Mouse (Mus musculus) MN1 (cell line): ENCODE results near the gene Myo10.

Experiments
- DNase-seq: peaks from one replicate; pipeline ENCODE4 v3.0.0-alpha.2; 2016; ENCODE audit warnings: low spot score

Myo10 gene

GRCm38 (mm10) chr15:25801726-25802125, 179.4 kb downstream of the Myo10 start:
- DNase-seq = no peak

- DNase-seq = no peak
These were observed 179.9 kb downstream of the Myo10 start for GRCm38 (mm10) chr15:25802194-25802593.

GRCm38 (mm10) chr15:25803111-25803510, 180.8 kb downstream of the Myo10 start:
- no peak for DNase-seq

GRCm38 (mm10) chr15:25805336-25806110, 183.2 kb downstream of the Myo10 start:
- DNase-seq = peak; percentile 69

GRCm38 (mm10) chr15:25806363-25806762, 184.0 kb downstream of the Myo10 start:
- DNase-seq = no peak

- no peak for DNase-seq
These were observed 184.6 kb downstream of the Myo10 start for GRCm38 (mm10) chr15:25806878-25807277.

GRCm38 (mm10) chr15:25808677-25809460, 186.5 kb downstream of the Myo10 start:
- no peak for DNase-seq

- DNase-seq = no peak
These were observed 187.3 kb downstream of the Myo10 start for GRCm38 (mm10) chr15:25809669-25810068.

GRCm38 (mm10) chr15:25811834-25812250, 189.5 kb downstream of the Myo10 start:
- no peak for DNase-seq

- no peak for DNase-seq
These were observed 190.2 kb downstream of the Myo10 start for GRCm38 (mm10) chr15:25812479-25812878.

GRCm38 (mm10) chr15:25814535-25814934, 192.2 kb downstream of the Myo10 start:
- no peak for DNase-seq

GRCm38 (mm10) chr15:25817191-25817590, 194.9 kb downstream of the Myo10 start:
- DNase-seq = no peak

GRCm38 (mm10) chr15:25821981-25822380, 199.7 kb downstream of the Myo10 start:
- DNase-seq = no peak

- no peak for DNase-seq
These were observed 200.3 kb downstream of the Myo10 start for GRCm38 (mm10) chr15:25822656-25823055.

- no peak for DNase-seq
These were observed 204.2 kb downstream of the Myo10 start for GRCm38 (mm10) chr15:25826531-25826961.

GRCm38 (mm10) chr15:25828464-25828863, 206.1 kb downstream of the Myo10 start:
- no peak for DNase-seq

- DNase-seq = no peak
These were observed 208.1 kb downstream of the Myo10 start for GRCm38 (mm10) chr15:25830426-25830825.

GRCm38 (mm10) chr15:25834282-25834681, 212.0 kb downstream of the Myo10 start:
- DNase-seq = no peak

- DNase-seq = no peak
These were observed 212.8 kb downstream of the Myo10 start for GRCm38 (mm10) chr15:25834920-25835674.

- no peak for DNase-seq
These were observed 220.2 kb downstream of the Myo10 start for GRCm38 (mm10) chr15:25842462-25843085.

GRCm38 (mm10) chr15:25843086-25843991, 221.0 kb downstream of the Myo10 start, which contains the start of gene Retreg1:
Retreg1 (plus strand) TSS chr15:25843180.
- no peak for DNase-seq
